Mouse (Mus musculus) intestine, embryonic 14.5 days (tissue): ENCODE data around the gene Myo3a. TPM values are rescaled to one million over a fixed set of nuclear protein-coding genes. Genes with fewer than 3 reads are reported as not detected.

Experiments used
- ATAC-seq: fragments of 200-750 bp; cut with Nextera tagmentation; replicated peaks from 2 replicates; pipeline ENCODE4 v1.8.0; 2017; ENCODE audit warnings: low read depth, moderate number of reproducible peaks, moderate TSS enrichment, moderate library complexity; ENCODE audit not compliant: low FRiP score, low TSS enrichment
- DNase-seq: peaks from one replicate; pipeline ENCODE4 v3.0.0-alpha.2; 2018; ENCODE audit warnings: low spot score
- H3K27ac ChIP-seq: fragments of 300-500 bp; sonication (generic); 2 replicates; pipeline ENCODE4 v1.5.1; 2014; ENCODE audit warnings: low read depth, mild to moderate bottlenecking, control low read depth
- H3K27me3 ChIP-seq: fragments of 300-500 bp; sonication (generic); replicated peaks from 2 replicates; pipeline ENCODE4 v1.6.1; 2014; ENCODE audit warnings: low read length, control low read depth; ENCODE audit not compliant: control insufficient read depth, insufficient read depth
- H3K36me3 ChIP-seq: fragments of 300-500 bp; sonication (generic); 2 replicates; pipeline ENCODE4 v1.6.1; 2014; ENCODE audit warnings: low read length, control low read depth; ENCODE audit not compliant: control insufficient read depth, insufficient read depth
- H3K4me1 ChIP-seq: fragments of 300-500 bp; sonication (generic); replicated peaks from 2 replicates; pipeline ENCODE4 v1.6.1; 2014; ENCODE audit warnings: low read length, control low read depth, mixed read lengths; ENCODE audit not compliant: control insufficient read depth, insufficient read depth
- H3K4me2 ChIP-seq: fragments of 300-500 bp; sonication (generic); 2 replicates; pipeline ENCODE4 v1.6.1; 2014; ENCODE audit warnings: low read length
- H3K4me3 ChIP-seq: fragments of 300-500 bp; sonication (generic); 2 replicates; pipeline ENCODE4 v1.5.1; 2014; ENCODE audit warnings: low read depth, low read length, control low read depth, mixed read lengths
- H3K9ac ChIP-seq: fragments of 300-500 bp; sonication (generic); 2 replicates; pipeline ENCODE4 v1.6.1; 2014; ENCODE audit warnings: mild to moderate bottlenecking, low read length
- H3K9me3 ChIP-seq: fragments of 300-500 bp; sonication (generic); 2 replicates; pipeline ENCODE4 v1.6.1; 2016; ENCODE audit warnings: low read length, control low read depth; ENCODE audit not compliant: control insufficient read depth
- WGBS: fragments of 180-500 bp; shearing (Covaris S2); extraction: QIAGEN DNeasy Blood & Tissue Kit; methylation state at CpG from one replicate; pipeline ENCODE4 v1.1.7; 2014; 5-methylcytosine and 5-hydroxymethylcytosine counted together
- polyA plus RNA-seq: library from polyadenylated mRNA; unstranded; fragments of >200 nt; fragmentation: Nextera tagmentation; extraction: Ambion mirVana; gene quantifications from 2 replicates; pipeline ENCODE4 v1.2.1, GENCODE M21; 2014

The Myo3a gene
- polyA plus RNA-seq: not detected in 2 replicates

DNA sequence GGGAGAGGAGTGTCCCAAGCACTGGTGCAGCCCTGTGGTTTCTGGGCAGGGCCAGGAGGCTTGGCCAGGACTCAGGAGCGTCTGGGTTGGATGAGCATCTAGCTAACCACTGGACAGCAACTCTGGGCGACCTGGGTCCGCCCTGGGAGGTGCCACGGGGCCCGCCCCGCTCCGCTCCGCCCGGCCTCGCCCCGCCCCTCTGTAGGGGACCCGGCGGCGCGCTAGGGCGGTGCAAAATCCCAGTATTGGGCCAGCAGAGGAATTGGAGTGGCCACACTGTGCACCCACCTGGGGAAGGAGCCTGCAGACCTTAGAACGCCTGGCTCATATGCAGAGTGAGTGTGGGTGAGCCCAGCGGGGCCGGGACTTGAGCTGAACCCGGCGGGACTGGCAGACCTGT lies at the start of gene Myo3a:
Gene Myo3a (plus strand): TSS at position 196 of the 400 bp plus-strand sequence.
- H3K27ac ChIP-seq: no peak within 1 kb of the TSS
- peak; percentile 50 for DNase-seq
- under 1% methylated on average over 21 of the region's 21 CpGs for WGBS
- no peaks in the 10 kb centered on the region for H3K9me3 ChIP-seq
- peak within 1 kb of the TSS; percentile 4; the same call in 1 of the 2 replicates for H3K4me3 ChIP-seq
- peak within 1 kb of the TSS; percentile 34 for H3K4me2 ChIP-seq
- peak; percentile 79 for ATAC-seq
- H3K9ac ChIP-seq: no peak within 1 kb of the TSS
- 0 out of 2 replicates have a peak, but pooled peaks cover 5% of the 10 kb centered on the region for H3K27me3 ChIP-seq
- no peaks in the 10 kb centered on the region for H3K36me3 ChIP-seq
- no peaks in the 10 kb centered on the region for H3K4me1 ChIP-seq

GRCm38 (mm10) chr2:22250462-22250861 lies 23.2 kb downstream of the Myo3a start:
- no peaks in the 10 kb centered on the region for H3K9me3 ChIP-seq
- WGBS: 75% methylated on average over 3 of the region's 3 CpGs
- H3K4me2 ChIP-seq: no peak overlapping the region
- no peak overlapping the region for H3K4me3 ChIP-seq
- ATAC-seq (no peak), DNase-seq (no peak)
- no peaks in the 10 kb centered on the region for H3K36me3 ChIP-seq
- H3K4me1 ChIP-seq: no peaks in the 10 kb centered on the region
- no peaks in the 10 kb centered on the region for H3K27me3 ChIP-seq
- H3K9ac ChIP-seq: no peak overlapping the region
- no peak overlapping the region for H3K27ac ChIP-seq

GRCm38 (mm10) chr2:22251045-22251444 lies 23.7 kb downstream of the Myo3a start:
- ATAC-seq (no peak), DNase-seq (no peak)
- 61% methylated on average over 2 of the region's 2 CpGs for WGBS
- Histone ChIP-seq H3K27me3 (no peaks in the 10 kb centered on the region), H3K4me3 (no peak overlapping the region), H3K9ac (no peak overlapping the region), H3K36me3 (no peaks in the 10 kb centered on the region), H3K4me2 (no peak overlapping the region), H3K4me1 (no peaks in the 10 kb centered on the region), H3K9me3 (no peaks in the 10 kb centered on the region), H3K27ac (no peak overlapping the region)

DNA sequence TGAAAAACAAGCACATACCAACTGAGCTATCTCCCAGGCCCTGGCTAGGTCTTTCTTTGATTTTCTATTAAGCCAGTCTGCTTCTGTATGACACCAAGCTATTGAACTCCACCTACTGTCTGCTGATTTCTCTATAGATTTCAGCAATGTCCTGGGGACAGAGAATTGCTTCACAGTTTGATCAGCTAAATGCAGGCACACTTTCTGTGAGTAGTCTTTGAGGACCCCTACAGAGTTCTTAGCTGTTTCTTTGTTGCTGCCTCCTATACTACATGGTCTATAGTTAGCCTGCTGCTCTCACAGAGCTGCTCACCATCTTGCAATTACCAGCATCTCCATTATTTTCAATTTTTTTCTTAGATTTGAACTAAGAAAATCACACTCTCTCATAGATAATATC lies 28.3 kb downstream of the Myo3a start:
- Histone ChIP-seq H3K9me3 (no peaks in the 10 kb centered on the region), H3K4me1 (no peaks in the 10 kb centered on the region), H3K4me3 (no peak overlapping the region), H3K4me2 (no peak overlapping the region), H3K27me3 (no peaks in the 10 kb centered on the region), H3K36me3 (no peaks in the 10 kb centered on the region), H3K9ac (no peak overlapping the region), H3K27ac (no peak overlapping the region)
- ATAC-seq: no peak
- no peak for DNase-seq

DNA sequence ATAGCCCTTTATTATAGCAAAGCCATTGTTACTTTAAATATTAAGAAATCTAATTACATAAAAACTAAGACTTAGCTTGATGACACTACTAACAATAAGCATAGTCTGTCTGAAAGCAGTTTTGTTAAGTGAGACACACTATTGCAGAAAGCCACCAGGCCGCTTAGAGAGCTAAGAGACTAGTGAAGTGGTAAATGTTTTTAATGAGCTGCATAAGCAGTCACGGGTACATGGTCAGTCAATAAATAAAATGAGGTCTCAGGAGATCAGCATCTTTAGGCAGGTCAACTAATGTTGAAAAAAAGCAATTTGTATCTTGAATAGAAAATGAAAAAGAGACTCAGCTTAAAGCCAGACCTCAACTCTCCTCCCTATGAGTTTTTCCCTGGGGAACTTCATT lies 44.3 kb downstream of the Myo3a start:
- DNase-seq (no peak), ATAC-seq (no peak)
- Histone ChIP-seq H3K36me3 (no peaks in the 10 kb centered on the region), H3K4me2 (no peak overlapping the region), H3K27ac (no peak overlapping the region), H3K9me3 (no peaks in the 10 kb centered on the region), H3K27me3 (no peaks in the 10 kb centered on the region), H3K4me3 (no peak overlapping the region), H3K9ac (no peak overlapping the region), H3K4me1 (no peaks in the 10 kb centered on the region)
- WGBS: 75% methylated on average over 2 of the region's 2 CpGs

DNA sequence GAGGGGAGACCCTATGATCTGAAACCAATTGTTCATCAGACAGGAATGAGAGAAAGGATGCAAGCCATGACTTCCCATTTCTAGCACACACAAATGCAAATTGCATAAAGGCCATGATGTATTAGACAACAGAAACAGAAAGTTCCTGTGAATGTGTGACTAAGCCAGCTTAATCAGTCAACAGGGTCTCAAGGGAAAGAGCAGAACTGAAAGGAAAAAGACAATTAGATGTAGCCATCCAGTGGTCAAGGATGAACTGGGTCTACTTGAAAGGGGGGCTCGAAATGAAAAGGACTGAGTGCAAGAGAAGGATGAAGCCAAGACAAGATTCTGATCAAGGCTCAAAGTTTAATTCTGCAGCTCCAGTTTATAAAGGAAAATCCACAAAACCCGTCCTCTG lies 58.1 kb downstream of the Myo3a start:
- ATAC-seq: no peak
- H3K4me1 ChIP-seq: no peaks in the 10 kb centered on the region
- H3K27ac ChIP-seq: no peak overlapping the region

DNA sequence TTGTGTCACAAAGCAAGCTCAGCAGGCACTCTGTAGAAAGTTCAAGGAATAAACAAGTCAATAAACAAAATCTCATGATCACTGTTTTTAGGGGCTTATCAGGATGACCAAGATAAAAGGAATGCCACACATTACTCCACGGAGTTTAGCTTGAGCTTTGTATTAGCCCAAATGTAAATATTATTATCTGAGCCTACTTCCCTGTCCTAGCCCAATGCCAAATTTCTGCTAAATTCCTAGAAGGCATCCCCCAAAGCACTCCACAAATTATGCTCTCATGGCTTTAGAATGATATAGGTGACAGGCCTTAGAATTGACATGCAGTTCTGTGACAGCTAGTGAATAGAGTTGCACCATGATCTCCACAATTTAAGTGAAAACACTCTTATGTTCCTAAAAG lies 58.5 kb downstream of the Myo3a start:
- H3K9me3 ChIP-seq: no peaks in the 10 kb centered on the region
- no peaks in the 10 kb centered on the region for H3K27me3 ChIP-seq
- no peak overlapping the region for H3K27ac ChIP-seq
- H3K4me3 ChIP-seq: no peak overlapping the region
- H3K36me3 ChIP-seq: no peaks in the 10 kb centered on the region
- 9% methylated on average over 1 of the region's 1 CpGs for WGBS
- no peak for DNase-seq
- H3K4me1 ChIP-seq: no peaks in the 10 kb centered on the region
- ATAC-seq: no peak
- no peak overlapping the region for H3K4me2 ChIP-seq
- H3K9ac ChIP-seq: no peak overlapping the region

More for the DNA sequence above, 58.1 kb downstream of the Myo3a start:
- Histone ChIP-seq H3K9me3 (no peaks in the 10 kb centered on the region), H3K4me2 (no peak overlapping the region), H3K27me3 (no peaks in the 10 kb centered on the region), H3K9ac (no peak overlapping the region), H3K36me3 (no peaks in the 10 kb centered on the region), H3K4me3 (no peak overlapping the region)
- DNase-seq: no peak
- 61% methylated on average over 2 of the region's 2 CpGs for WGBS

DNA sequence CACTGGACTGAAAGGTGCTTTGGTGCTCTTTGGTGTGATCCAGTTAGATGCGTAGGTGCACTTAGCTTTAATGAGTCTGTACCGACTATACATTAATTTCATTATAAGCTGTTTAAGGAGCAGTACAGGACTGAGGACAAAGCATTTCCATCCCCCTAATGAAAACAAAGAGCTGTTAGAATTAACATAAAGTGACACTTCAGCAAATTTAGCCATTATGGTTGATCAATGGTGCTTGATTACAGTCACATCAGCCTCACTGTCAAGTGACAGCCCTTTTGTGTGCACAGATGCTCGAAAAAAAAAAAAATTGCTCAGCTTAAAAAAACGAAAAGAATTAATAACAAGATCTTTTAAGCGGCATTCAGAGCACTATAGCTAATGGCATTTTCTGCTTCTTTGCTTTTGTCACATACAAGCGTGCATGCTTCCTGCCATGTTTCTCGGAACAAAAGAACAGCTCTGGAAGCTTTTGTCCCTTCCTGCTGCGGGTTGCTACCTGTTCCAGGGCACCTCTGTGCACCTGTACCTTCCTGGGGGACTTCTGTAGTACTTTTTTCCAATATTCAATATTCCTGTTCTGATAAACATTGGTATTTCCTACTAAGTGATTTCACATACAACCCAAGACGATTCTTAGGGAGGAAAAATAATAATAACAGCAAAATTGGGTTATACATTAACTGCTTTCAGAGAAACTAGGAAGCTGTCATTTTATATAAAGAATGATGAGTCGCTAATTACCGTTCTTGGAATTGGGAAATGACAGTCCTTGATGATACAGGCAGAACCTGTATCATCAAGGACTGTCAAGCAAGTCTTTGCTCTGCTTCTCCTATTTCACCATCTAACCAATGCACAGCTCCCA lies 66.5 kb downstream of the Myo3a start:
- no peak for ATAC-seq
- Histone ChIP-seq H3K9me3 (no peaks in the 10 kb centered on the region), H3K4me2 (no peak overlapping the region), H3K27me3 (no peaks in the 10 kb centered on the region), H3K9ac (no peak overlapping the region), H3K36me3 (no peaks in the 10 kb centered on the region), H3K4me3 (no peak overlapping the region), H3K27ac (no peak overlapping the region), H3K4me1 (no peaks in the 10 kb centered on the region)
- no peak for DNase-seq
- WGBS: 72% methylated on average over 11 of the region's 11 CpGs

DNA sequence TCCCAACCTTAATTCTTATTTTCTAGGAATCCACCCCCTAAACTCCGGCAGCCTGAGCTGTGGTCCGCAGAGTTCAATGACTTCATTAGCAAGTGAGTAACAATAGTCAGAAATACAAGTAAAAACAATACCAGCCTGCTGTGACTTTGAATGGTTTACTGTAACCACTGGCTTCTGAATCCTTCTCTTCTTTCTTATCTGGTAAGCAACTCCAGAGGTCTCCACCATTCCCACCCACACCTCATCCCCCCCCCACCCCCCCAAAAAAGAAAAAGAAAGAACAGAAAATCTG lies 67.1 kb downstream of the Myo3a start:
- Histone ChIP-seq H3K4me2 (no peak overlapping the region), H3K27me3 (no peaks in the 10 kb centered on the region), H3K4me3 (no peak overlapping the region), H3K36me3 (no peaks in the 10 kb centered on the region), H3K9me3 (no peaks in the 10 kb centered on the region), H3K27ac (no peak overlapping the region), H3K9ac (no peak overlapping the region), H3K4me1 (no peaks in the 10 kb centered on the region)
- WGBS: 47% methylated on average over 2 of the region's 2 CpGs
- DNase-seq (no peak), ATAC-seq (no peak)
